Mouse (Mus musculus): ENCODE measurements around the gene Tma16. TPM values are rescaled to one million over a fixed set of nuclear protein-coding genes. Genes with fewer than 3 reads are reported as not detected.

The Tma16 gene
- polyA plus RNA-seq (2015; fragmentation: Nextera tagmentation; extraction: Ambion mirVana) = 10.6 and 11.4 TPM in 2 replicates

DNA sequence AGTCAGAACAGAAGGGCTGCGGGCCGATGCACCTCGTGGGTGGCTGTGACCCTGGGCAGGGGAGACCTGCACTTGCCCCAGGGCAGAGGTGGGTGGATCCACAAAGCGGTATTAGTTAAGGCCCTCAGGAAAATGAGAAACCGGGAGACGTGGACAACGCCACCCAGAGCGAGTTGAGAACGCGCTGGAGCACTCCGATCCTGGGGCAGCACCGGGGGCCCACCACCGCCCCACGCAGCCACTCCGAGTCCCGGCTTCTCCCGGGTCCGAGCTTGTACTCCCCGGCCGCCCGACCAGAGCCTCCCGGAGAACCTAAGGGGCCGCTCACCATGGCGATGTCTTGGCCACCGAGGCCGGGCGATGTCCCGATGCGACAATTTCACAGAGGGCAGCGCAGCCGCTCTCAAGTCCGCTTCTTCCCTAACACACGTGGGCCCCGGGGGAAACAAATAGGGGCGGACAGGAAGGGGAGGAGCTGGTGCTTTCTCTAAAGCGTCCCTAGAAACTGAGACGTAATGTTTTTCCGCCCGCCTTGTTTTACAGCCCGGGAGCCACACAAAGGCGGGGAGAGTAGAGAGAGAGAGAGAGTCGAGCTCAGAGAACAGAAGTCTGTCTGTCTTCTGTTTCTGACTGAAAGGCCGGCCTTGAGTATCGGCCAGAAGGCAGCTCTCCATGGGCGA, at the start of gene Tma16:
Tma16 (minus strand) TSS at position 447 of the 680 bp plus-strand sequence.
- H3K4me1 ChIP-seq (ENCODE audit: control insufficient read depth, insufficient read depth, low read length) = peaks cover 11% of the 10 kb centered on the region
- ATAC-seq = peak; percentile 98
- H3K9me3 ChIP-seq (replicated peaks; ENCODE audit: control insufficient read depth, low read length, poor library complexity, severe bottlenecking) = no peaks in the 10 kb centered on the region
- peak within 1 kb of the TSS; percentile 82 for H3K27ac ChIP-seq (ENCODE audit: low read length)
- H3K27me3 ChIP-seq (ENCODE audit: control insufficient read depth, insufficient read depth, low read depth, low read length) = no peaks in the 10 kb centered on the region
- H3K36me3 ChIP-seq (ENCODE audit: control insufficient read depth, insufficient read depth, low read length) = peaks cover 4% of the 10 kb centered on the region; the same call in 1 of the 2 replicates
- H3K9ac ChIP-seq (ENCODE audit: low read depth, low read length) = peak within 1 kb of the TSS; percentile 87
- peak within 1 kb of the TSS; percentile 95 for H3K4me3 ChIP-seq (ENCODE audit: low read depth, low read length)
- whole genome bisulfite sequencing = under 1% methylated on average over 45 of the region's 45 CpGs
- peak within 1 kb of the TSS; percentile 82 for H3K4me2 ChIP-seq (ENCODE audit: low read length)

DNA sequence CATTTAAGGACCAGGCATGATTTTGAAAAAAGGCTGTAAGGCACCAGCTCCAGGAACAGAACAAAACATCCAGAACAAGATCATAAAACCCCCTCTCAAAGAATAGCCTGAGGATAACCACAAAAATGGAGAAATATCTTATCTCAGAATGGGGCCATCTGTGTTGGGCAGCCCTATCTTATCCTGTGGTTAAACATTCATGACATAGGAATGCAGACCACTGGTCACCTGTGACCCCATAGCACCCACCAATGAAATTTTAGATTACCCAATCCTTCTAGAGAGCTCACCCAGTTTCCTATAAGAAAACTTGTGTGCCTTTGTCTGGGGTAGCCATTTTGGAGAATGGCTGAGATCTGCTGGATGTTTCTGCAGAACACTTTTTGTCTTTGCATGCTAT, 34.2 kb upstream of the Tma16 start:
- no peaks in the 10 kb centered on the region for H3K9me3 ChIP-seq (replicated peaks; ENCODE audit: control insufficient read depth, low read length, poor library complexity, severe bottlenecking)
- no peak overlapping the region for H3K9ac ChIP-seq (ENCODE audit: low read depth, low read length)
- no peaks in the 10 kb centered on the region for H3K36me3 ChIP-seq (ENCODE audit: control insufficient read depth, insufficient read depth, low read length)
- H3K27me3 ChIP-seq (ENCODE audit: control insufficient read depth, insufficient read depth, low read depth, low read length) = no peaks in the 10 kb centered on the region
- ATAC-seq = no peak
- no peak overlapping the region for H3K27ac ChIP-seq (ENCODE audit: low read length)
- H3K4me3 ChIP-seq (ENCODE audit: low read depth, low read length) = no peak overlapping the region
- H3K4me2 ChIP-seq (ENCODE audit: low read length) = no peak overlapping the region
- H3K4me1 ChIP-seq (ENCODE audit: control insufficient read depth, insufficient read depth, low read length) = no peaks in the 10 kb centered on the region

GRCm38 (mm10) chr8:66519149-66519548, 32.8 kb upstream of the Tma16 start:
- H3K27ac ChIP-seq (ENCODE audit: low read length) = no peak overlapping the region
- no peaks in the 10 kb centered on the region for H3K4me1 ChIP-seq (ENCODE audit: control insufficient read depth, insufficient read depth, low read length)
- ATAC-seq = no peak
- H3K36me3 ChIP-seq (ENCODE audit: control insufficient read depth, insufficient read depth, low read length) = no peaks in the 10 kb centered on the region
- no peak overlapping the region for H3K4me2 ChIP-seq (ENCODE audit: low read length)
- 94% methylated on average over 2 of the region's 2 CpGs for WGBS
- H3K9me3 ChIP-seq (replicated peaks; ENCODE audit: control insufficient read depth, low read length, poor library complexity, severe bottlenecking) = no peaks in the 10 kb centered on the region
- no peak overlapping the region for H3K9ac ChIP-seq (ENCODE audit: low read depth, low read length)
- H3K4me3 ChIP-seq (ENCODE audit: low read depth, low read length) = no peak overlapping the region
- no peaks in the 10 kb centered on the region for H3K27me3 ChIP-seq (ENCODE audit: control insufficient read depth, insufficient read depth, low read depth, low read length)

DNA sequence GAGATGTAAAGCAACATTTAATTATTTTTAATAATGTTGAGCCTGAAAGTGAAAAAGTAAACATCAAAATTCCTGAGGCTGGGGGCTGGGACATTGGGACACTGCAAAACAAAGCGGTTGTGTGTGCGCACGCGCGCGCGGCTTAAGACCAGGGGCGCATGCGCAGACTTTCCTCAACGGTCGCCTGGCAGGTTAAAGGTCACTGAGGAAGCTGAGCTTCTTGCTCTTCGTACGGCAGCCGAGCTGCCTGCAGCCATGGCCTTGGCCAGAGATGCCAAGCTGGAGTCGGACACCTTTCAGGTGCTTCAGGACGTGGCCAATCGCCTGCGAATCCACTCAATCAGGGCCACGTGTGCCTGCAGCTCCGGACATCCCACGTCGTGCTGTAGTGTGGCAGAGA, 25.2 kb upstream of the Tma16 start, which contains the start of gene Tktl2:
Tktl2 (plus strand) TSS at position 220 of the 400 bp plus-strand sequence.
- H3K9ac ChIP-seq (ENCODE audit: low read depth, low read length) = no peak within 1 kb of the TSS
- ATAC-seq = no peak
- 95% methylated on average over 22 of the region's 22 CpGs for WGBS

GRCm38 (mm10) chr8:66503381-66503780, 17.1 kb upstream of the Tma16 start:
- Histone ChIP-seq H3K4me1 (ENCODE audit: control insufficient read depth, insufficient read depth, low read length) (no peaks in the 10 kb centered on the region), H3K27me3 (ENCODE audit: control insufficient read depth, insufficient read depth, low read depth, low read length) (no peaks in the 10 kb centered on the region), H3K36me3 (ENCODE audit: control insufficient read depth, insufficient read depth, low read length) (no peaks in the 10 kb centered on the region), H3K27ac (ENCODE audit: low read length) (no peak overlapping the region), H3K4me3 (ENCODE audit: low read depth, low read length) (no peak overlapping the region), H3K9ac (ENCODE audit: low read depth, low read length) (no peak overlapping the region), H3K9me3 (replicated peaks; ENCODE audit: control insufficient read depth, low read length, poor library complexity, severe bottlenecking) (no peaks in the 10 kb centered on the region), H3K4me2 (ENCODE audit: low read length) (no peak overlapping the region)
- ATAC-seq = no peak
- 82% methylated on average over 2 of the region's 2 CpGs for WGBS

More for the DNA sequence above, 25.2 kb upstream of the Tma16 start, which contains the start of gene Tktl2:
- Histone ChIP-seq H3K9me3 (replicated peaks; ENCODE audit: control insufficient read depth, low read length, poor library complexity, severe bottlenecking) (no peaks in the 10 kb centered on the region; the same call in 1 of the 2 replicates), H3K27me3 (ENCODE audit: control insufficient read depth, insufficient read depth, low read depth, low read length) (no peaks in the 10 kb centered on the region), H3K4me3 (ENCODE audit: low read depth, low read length) (no peak within 1 kb of the TSS), H3K36me3 (ENCODE audit: control insufficient read depth, insufficient read depth, low read length) (no peaks in the 10 kb centered on the region), H3K27ac (ENCODE audit: low read length) (no peak within 1 kb of the TSS), H3K4me2 (ENCODE audit: low read length) (no peak within 1 kb of the TSS), H3K4me1 (ENCODE audit: control insufficient read depth, insufficient read depth, low read length) (no peaks in the 10 kb centered on the region)

GRCm38 (mm10) chr8:66496998-66497577, 10.8 kb upstream of the Tma16 start:
- H3K27ac ChIP-seq (ENCODE audit: low read length) = no peak overlapping the region
- no peaks in the 10 kb centered on the region for H3K4me1 ChIP-seq (ENCODE audit: control insufficient read depth, insufficient read depth, low read length)
- no peak overlapping the region for H3K4me2 ChIP-seq (ENCODE audit: low read length)
- ATAC-seq = peak; percentile 59
- no peaks in the 10 kb centered on the region for H3K27me3 ChIP-seq (ENCODE audit: control insufficient read depth, insufficient read depth, low read depth, low read length)
- no peak overlapping the region for H3K9ac ChIP-seq (ENCODE audit: low read depth, low read length)
- no peaks in the 10 kb centered on the region for H3K36me3 ChIP-seq (ENCODE audit: control insufficient read depth, insufficient read depth, low read length)
- no peak overlapping the region for H3K4me3 ChIP-seq (ENCODE audit: low read depth, low read length)
- 37% methylated on average over 4 of the region's 4 CpGs for WGBS
- H3K9me3 ChIP-seq (replicated peaks; ENCODE audit: control insufficient read depth, low read length, poor library complexity, severe bottlenecking) = no peaks in the 10 kb centered on the region

- H3K4me2 ChIP-seq (ENCODE audit: low read length) = no peak overlapping the region
- no peaks in the 10 kb centered on the region for H3K27me3 ChIP-seq (ENCODE audit: control insufficient read depth, insufficient read depth, low read depth, low read length)
- H3K4me1 ChIP-seq (ENCODE audit: control insufficient read depth, insufficient read depth, low read length) = no peaks in the 10 kb centered on the region
- no peaks in the 10 kb centered on the region for H3K9me3 ChIP-seq (replicated peaks; ENCODE audit: control insufficient read depth, low read length, poor library complexity, severe bottlenecking)
- H3K9ac ChIP-seq (ENCODE audit: low read depth, low read length) = no peak overlapping the region
- no peak overlapping the region for H3K27ac ChIP-seq (ENCODE audit: low read length)
- ATAC-seq = peak; percentile 94
- no peaks in the 10 kb centered on the region for H3K36me3 ChIP-seq (ENCODE audit: control insufficient read depth, insufficient read depth, low read length)
- H3K4me3 ChIP-seq (ENCODE audit: low read depth, low read length) = no peak overlapping the region
- 10% methylated on average over 8 of the region's 8 CpGs for WGBS
Measured at GRCm38 (mm10) chr8:66495726-66496125, 9.4 kb upstream of the Tma16 start.

DNA sequence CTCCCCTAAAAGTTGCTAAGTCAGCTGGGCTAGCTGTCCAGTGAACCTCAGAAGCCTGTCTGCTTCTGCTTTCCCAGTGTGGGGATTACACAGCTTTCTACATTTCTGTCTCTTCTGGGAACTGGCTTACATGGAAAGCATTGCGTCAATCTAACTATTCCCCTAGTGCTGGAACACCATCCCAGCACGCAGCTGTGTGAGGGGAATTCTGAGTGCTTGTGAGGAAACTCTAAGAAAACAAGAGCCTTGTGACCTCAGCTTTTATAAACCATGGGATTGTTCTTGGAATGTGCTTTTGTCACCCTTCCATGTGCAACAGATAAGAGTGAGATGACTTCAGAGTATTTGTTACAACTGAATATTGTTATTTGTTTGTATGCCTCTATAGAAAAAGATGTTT, 8.2 kb upstream of the Tma16 start:
- no peaks in the 10 kb centered on the region for H3K36me3 ChIP-seq (ENCODE audit: control insufficient read depth, insufficient read depth, low read length)
- WGBS = 71% methylated on average over 2 of the region's 2 CpGs

GRCm38 (mm10) chr8:66490624-66491023, 4.3 kb upstream of the Tma16 start:
- ATAC-seq = no peak
- no peak overlapping the region for H3K4me3 ChIP-seq (ENCODE audit: low read depth, low read length)
- H3K36me3 ChIP-seq (ENCODE audit: control insufficient read depth, insufficient read depth, low read length) = no peaks in the 10 kb centered on the region
- H3K27ac ChIP-seq (ENCODE audit: low read length) = no peak overlapping the region
- WGBS = 78% methylated on average over 4 of the region's 4 CpGs
- 0 out of 2 replicates have a peak, but pooled peaks cover under 1% of the 10 kb centered on the region for H3K4me1 ChIP-seq (ENCODE audit: control insufficient read depth, insufficient read depth, low read length)
- no peaks in the 10 kb centered on the region for H3K27me3 ChIP-seq (ENCODE audit: control insufficient read depth, insufficient read depth, low read depth, low read length)
- no peak overlapping the region for H3K4me2 ChIP-seq (ENCODE audit: low read length)
- H3K9ac ChIP-seq (ENCODE audit: low read depth, low read length) = no peak overlapping the region
- no peaks in the 10 kb centered on the region for H3K9me3 ChIP-seq (replicated peaks; ENCODE audit: control insufficient read depth, low read length, poor library complexity, severe bottlenecking)

More for the DNA sequence above, 8.2 kb upstream of the Tma16 start:
- ATAC-seq = no peak
- Histone ChIP-seq H3K27ac (ENCODE audit: low read length) (no peak overlapping the region), H3K4me1 (ENCODE audit: control insufficient read depth, insufficient read depth, low read length) (no peaks in the 10 kb centered on the region), H3K9me3 (replicated peaks; ENCODE audit: control insufficient read depth, low read length, poor library complexity, severe bottlenecking) (no peaks in the 10 kb centered on the region), H3K4me2 (ENCODE audit: low read length) (no peak overlapping the region), H3K27me3 (ENCODE audit: control insufficient read depth, insufficient read depth, low read depth, low read length) (no peaks in the 10 kb centered on the region), H3K4me3 (ENCODE audit: low read depth, low read length) (no peak overlapping the region), H3K9ac (ENCODE audit: low read depth, low read length) (no peak overlapping the region)

All from midbrain, embryonic 16.5 days (tissue).